Mouse (Mus musculus) megakaryocyte, embryonic 14.5 days (primary cell): ENCODE results near the gene Cdkn2d. TPM values are rescaled to one million over a fixed set of nuclear protein-coding genes. Genes with fewer than 3 reads are reported as not detected.
"Not testable (repeated sequence)": the region's sequence is repeated elsewhere in the genome, so short reads cannot be mapped to it uniquely, and the experiment has no call there.

ENCODE experiments used
- H3K27me3 ChIP-seq: replicated peaks from 2 replicates; pipeline ENCODE3; 2012; ENCODE audit warnings: inconsistent platforms
- H3K36me3 ChIP-seq: replicated peaks from 2 replicates; pipeline ENCODE3; 2012; ENCODE audit warnings: low read length, inconsistent platforms, mixed read lengths
- H3K4me1 ChIP-seq: 2 replicates; pipeline ENCODE4 v1.6.1; 2012; ENCODE audit warnings: inconsistent platforms
- H3K4me3 ChIP-seq: replicated peaks from 2 replicates; pipeline ENCODE3; 2012; ENCODE audit warnings: moderate library complexity, mild to moderate bottlenecking, inconsistent platforms
- H3K9me3 ChIP-seq: 2 replicates; pipeline ENCODE4 v1.6.1; 2012; ENCODE audit warnings: inconsistent platforms
- FLI1 ChIP-seq: IDR thresholded peaks from 2 replicates; pipeline ENCODE4 v1.6.1; 2012; ENCODE audit warnings: low read length, inconsistent platforms, mixed read lengths
- GATA1 ChIP-seq: IDR thresholded peaks from 3 replicates; pipeline ENCODE4 v1.6.1; 2012; ENCODE audit warnings: mixed read lengths, low read length, inconsistent platforms, borderline replicate concordance
- polyA plus RNA-seq: library from polyadenylated mRNA; stranded (reverse); fragments of >175 nt; gene quantifications from 2 replicates; pipeline ENCODE4 v1.2.3, GENCODE M21; 2012; ENCODE audit warnings: low replicate concordance; ENCODE audit not compliant: insufficient read depth

Cdkn2d gene
- polyA plus RNA-seq, 1 experiment: 248 TPM

DNA sequence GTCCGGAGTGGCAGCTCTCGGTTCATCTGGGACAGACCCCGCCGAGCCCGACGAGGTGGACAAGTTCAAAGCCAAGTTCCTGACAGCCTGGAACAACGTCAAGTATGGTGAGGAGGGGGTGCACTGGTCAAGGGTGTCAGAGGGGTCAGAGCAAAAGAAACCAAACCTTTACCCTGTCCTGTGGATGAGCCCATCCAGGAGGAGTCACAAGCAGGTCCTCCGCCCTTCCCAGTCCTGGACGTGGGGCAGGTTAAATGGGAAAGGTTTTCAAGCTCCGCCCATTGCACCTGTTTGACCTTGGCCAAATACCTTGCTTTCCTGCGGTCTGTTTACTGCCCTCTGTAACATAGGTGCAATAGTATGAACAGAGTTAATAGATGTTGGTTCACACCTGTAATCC lies 25.6 kb downstream of the Cdkn2d start:
- Histone ChIP-seq H3K36me3 (peaks cover 41% of the 10 kb centered on the region), H3K4me1 (peaks cover 64% of the 10 kb centered on the region), H3K27me3 (no peaks in the 10 kb centered on the region), H3K9me3 (no peaks in the 10 kb centered on the region), H3K4me3 (peak overlapping the region; percentile 98)
- TF ChIP-seq GATA1 (no peak), FLI1 (no peak)

DNA sequence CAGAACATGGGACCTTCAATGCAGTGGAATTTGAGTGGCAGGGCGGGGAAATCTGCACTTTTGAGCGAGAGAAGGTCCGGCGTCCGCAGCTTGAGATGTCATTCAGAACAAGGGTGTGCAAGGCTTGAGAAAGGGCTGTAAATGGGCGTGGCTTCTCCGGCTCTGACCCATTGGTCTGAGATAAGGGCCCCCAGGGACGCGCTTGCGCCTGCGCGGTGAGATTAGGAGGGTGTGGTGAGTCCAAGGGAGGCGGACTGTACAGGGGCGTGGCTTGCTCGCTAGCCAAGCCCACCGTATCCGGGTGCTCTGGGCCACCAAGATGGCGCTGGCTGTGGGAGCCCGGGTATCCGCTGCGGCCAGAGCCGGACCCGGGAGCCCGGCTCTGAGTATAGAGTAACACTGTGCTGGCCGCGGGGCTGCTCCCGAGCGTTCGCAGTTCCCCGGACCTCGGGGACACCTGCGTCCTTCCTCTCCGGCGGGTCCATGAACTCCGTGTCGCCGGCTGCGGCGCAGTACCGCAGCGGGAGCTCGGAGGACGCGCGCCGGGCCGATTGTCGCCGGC lies 26.1 kb downstream of the Cdkn2d start, which contains the start of gene Atg4d:
Gene Atg4d, plus strand, starts transcription at position 294 of the 562 bp plus-strand sequence.
- Histone ChIP-seq H3K4me1 (peaks cover 64% of the 10 kb centered on the region), H3K9me3 (no peaks in the 10 kb centered on the region), H3K4me3 (peak within 1 kb of the TSS; percentile 98), H3K36me3 (peaks cover 36% of the 10 kb centered on the region), H3K27me3 (no peaks in the 10 kb centered on the region)
- TF ChIP-seq GATA1 (peak; percentile 79), FLI1 (no peak)

DNA sequence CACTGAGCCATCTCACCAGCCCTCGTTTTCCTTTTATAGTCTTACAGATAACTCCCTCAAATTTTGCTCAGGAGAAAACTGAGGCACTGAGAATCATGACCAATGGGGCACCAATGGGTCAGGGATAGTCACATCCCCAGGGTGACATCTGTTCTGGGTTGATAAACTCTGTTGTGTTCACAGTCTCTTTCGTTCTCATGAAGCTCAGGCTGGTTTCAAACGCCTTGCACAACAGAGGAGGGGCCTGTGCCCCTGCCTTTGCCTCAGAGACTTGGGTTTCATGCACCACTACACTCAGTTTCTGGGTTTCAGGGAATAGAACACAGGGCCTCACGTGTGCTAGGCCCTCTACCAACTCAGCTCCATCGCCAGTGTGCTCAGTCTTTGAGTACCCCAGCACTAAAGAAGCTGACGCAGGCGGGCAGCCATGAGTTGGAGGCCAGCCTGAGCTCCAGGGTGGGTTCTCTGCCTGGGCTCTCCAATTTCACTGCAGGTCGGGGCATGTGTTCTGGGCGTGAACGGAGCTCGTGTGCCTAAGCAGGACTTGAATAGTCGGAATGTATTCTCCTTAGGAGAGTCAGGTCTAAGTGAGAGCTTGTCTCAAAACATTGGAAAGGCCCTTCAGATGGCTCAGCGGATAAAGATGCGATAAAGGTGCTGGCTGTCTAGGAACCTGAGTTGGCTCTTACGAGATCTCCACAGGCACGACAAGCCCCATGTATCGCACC lies 26.8 kb downstream of the Cdkn2d start:
- Histone ChIP-seq H3K4me3 (peak overlapping the region; percentile 98), H3K9me3 (no peaks in the 10 kb centered on the region), H3K4me1 (peaks cover 66% of the 10 kb centered on the region), H3K36me3 (peaks cover 30% of the 10 kb centered on the region), H3K27me3 (no peaks in the 10 kb centered on the region)
- no peak for TF ChIP-seq FLI1
- TF ChIP-seq GATA1: no peak

DNA sequence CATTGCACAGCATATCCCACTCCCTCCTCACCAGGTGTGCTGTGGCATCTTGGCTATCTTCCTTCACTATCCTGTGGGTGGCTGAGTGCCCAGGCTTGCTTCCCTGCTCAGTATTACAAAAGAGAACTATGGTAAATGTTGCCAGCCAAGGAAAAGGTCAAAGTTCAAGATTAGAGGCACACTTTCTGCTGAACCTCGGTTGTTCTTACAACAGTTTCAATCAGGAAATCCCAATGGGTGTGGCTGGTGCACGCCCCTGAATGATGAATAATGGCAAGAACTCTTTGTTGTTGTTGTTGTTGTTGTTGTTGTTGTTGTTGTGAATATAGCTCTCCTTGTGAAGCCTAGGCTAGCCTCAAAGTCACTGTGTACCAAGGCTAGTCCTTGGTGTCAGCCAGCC lies 29.4 kb downstream of the Cdkn2d start:
- Histone ChIP-seq H3K4me1 (peaks cover 56% of the 10 kb centered on the region), H3K27me3 (peaks cover 3% of the 10 kb centered on the region), H3K36me3 (peaks cover 5% of the 10 kb centered on the region), H3K9me3 (no peaks in the 10 kb centered on the region), H3K4me3 (peak overlapping the region; percentile 34)
- TF ChIP-seq GATA1: no peak
- TF ChIP-seq FLI1: no peak

DNA sequence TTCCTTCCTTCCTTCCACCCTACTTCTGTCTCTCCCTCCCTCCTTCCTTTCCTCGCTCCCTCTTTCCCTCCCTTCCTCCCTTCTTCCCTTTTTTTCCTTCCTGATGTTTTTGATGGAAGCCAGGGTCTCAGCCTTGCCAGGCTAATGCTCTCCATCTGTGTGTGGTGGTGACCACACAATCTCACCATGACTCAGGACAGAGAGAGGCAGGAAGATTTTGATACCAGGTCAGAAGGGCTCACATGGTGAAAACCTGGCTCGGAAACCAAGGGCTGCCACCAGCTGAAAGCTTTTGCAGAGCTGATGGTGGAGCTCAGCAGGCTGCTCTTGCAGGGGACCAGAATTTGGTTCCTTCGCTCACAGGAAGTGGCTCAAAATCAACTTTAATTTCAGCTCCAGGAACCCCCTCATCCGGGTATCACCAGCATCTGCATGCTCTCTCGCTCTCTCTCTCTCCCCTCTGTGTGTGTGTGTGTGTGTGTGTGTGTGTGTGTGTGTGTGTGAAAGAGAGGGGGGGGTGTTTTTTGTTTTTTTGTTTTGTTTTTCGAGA lies 30.6 kb downstream of the Cdkn2d start:
- peaks cover 43% of the 10 kb centered on the region for H3K4me1 ChIP-seq
- H3K27me3 ChIP-seq: peaks cover 3% of the 10 kb centered on the region
- TF ChIP-seq FLI1: no peak
- no peak for TF ChIP-seq GATA1
- H3K9me3 ChIP-seq: no peaks in the 10 kb centered on the region
- H3K36me3 ChIP-seq: no peaks in the 10 kb centered on the region
- H3K4me3 ChIP-seq: no peak overlapping the region

DNA sequence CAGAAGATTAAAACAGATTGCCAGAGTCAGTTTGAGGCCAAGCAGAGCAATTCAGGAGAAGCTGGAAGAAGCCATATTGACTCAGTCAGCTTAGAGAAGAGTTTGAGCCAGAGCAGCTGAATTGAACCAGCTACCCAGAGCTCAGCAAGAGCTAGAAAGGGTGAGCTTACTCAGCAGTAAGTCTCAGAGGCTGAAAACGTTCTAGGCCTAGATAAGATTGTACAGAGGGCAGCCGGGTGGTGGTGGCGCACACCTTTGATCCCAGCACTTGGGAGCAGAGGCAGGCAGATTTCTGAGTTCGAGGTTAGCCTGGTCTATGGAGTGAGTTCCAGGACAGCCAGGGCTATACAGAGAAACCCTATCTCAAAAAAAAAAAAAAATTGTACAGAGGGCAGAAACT lies 34.9 kb downstream of the Cdkn2d start:
- peaks cover 30% of the 10 kb centered on the region for H3K27me3 ChIP-seq
- not testable (repeated sequence) for H3K9me3 ChIP-seq, H3K4me3 ChIP-seq, H3K36me3 ChIP-seq
- H3K4me1 ChIP-seq: peaks cover 25% of the 10 kb centered on the region

DNA sequence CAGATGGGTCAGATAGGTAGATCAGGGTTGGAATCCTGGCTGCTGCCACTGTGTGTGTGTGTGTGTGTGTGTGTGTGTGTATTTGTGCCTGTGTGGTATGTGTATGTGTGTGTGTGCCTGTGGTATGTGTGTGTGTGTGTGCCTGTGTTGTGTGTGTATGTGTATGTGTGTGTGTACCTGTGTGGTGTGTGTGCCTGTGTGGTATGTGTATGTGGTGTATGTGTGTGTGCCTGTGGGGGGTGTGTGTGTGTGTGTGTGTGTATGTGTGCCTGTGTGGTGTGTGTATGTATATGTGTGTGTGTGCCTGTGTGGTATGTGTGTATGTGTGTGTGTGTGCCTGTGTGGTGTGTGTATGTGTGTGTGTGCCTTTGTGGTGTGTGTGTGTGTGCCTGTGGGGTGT lies 36.5 kb downstream of the Cdkn2d start:
- peaks cover 22% of the 10 kb centered on the region for H3K4me1 ChIP-seq

DNA sequence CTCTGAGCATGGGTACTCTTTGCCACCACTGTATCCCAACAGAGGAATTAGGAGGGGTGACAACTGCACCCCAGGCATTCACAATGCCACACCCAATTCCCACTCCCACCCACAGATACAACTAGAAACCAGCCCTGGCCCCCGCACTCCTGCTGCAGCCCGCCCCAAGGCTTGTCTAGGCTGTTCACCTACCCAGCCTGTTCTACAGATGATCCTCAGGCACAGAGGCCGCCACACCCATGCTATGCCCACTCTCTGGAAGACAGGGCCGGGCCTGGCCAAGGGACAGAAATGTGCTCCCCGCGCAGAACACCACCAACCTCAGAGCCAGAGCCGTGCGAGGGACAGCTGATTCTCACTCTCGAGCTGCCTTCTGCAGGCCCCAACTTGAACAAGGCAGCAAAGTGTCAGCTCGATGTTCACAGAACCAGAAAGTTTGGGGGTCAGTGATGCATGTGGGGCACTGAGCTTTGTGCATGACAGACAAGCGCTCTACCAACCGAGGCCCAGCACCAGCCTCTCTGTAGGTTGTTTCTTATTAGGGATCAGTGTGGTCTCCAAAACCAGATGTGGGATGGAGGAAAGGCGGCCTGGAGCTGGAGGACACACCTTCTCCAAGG lies 40.0 kb downstream of the Cdkn2d start:
- peaks cover 71% of the 10 kb centered on the region for H3K27me3 ChIP-seq

More for the DNA sequence above, 36.5 kb downstream of the Cdkn2d start:
- no peaks in the 10 kb centered on the region for H3K36me3 ChIP-seq
- H3K4me3 ChIP-seq: no peak overlapping the region
- no peak for TF ChIP-seq GATA1
- TF ChIP-seq FLI1: no peak
- peaks cover 45% of the 10 kb centered on the region for H3K27me3 ChIP-seq
- no peaks in the 10 kb centered on the region for H3K9me3 ChIP-seq

DNA sequence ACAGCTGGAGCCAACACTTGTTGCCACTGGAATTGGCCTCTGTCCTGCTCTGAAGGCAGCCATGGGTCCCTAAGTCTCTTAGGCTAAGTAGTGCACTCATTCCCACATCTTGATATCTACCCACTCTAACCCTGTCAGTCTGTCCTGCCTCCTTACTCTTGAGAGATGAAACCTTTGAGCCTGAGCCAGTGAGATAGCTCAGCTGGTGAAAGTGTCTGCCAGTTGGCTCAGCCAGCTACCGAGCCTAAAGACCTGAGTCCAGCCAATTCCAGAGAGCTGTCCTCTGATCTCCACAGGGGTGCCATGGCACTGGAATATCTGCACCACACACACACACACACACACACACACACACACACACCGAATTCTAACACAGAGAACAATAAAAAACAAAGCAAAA lies 40.7 kb downstream of the Cdkn2d start:
- Histone ChIP-seq H3K9me3 (no peaks in the 10 kb centered on the region), H3K27me3 (peaks cover 76% of the 10 kb centered on the region), H3K4me3 (no peak overlapping the region), H3K4me1 (peaks cover 24% of the 10 kb centered on the region), H3K36me3 (no peaks in the 10 kb centered on the region)
- TF ChIP-seq FLI1: no peak
- no peak for TF ChIP-seq GATA1

More for the DNA sequence above, 40.0 kb downstream of the Cdkn2d start:
- TF ChIP-seq GATA1 (no peak), FLI1 (no peak)
- Histone ChIP-seq H3K4me1 (peaks cover 24% of the 10 kb centered on the region), H3K9me3 (no peaks in the 10 kb centered on the region), H3K4me3 (no peak overlapping the region), H3K36me3 (no peaks in the 10 kb centered on the region)
